Mouse (Mus musculus): ENCODE measurements at regions not wholly inside any gene's neighbourhood (a gene's known extent, or its start where the extent isn't known, plus 50 kb on each side); places are given as distances from the start of the nearest gene placed in this dataset.

- TF ChIP-seq POLR2A (IDR thresholded peaks at IDR 0.05; ENCODE audit: borderline replicate concordance, control insufficient read depth, low read depth, low read length) (no peak), CTCF (IDR thresholded peaks at IDR 0.05; ENCODE audit: control insufficient read depth, insufficient read depth, low read length) (no peak)
Observed at GRCm38 (mm10) chr13:112140871-112141270, 147.4 kb upstream of the Ankrd55 start.
